ENCODE assay signal across 8 mouse cellular contexts in the genomic region with DNA sequence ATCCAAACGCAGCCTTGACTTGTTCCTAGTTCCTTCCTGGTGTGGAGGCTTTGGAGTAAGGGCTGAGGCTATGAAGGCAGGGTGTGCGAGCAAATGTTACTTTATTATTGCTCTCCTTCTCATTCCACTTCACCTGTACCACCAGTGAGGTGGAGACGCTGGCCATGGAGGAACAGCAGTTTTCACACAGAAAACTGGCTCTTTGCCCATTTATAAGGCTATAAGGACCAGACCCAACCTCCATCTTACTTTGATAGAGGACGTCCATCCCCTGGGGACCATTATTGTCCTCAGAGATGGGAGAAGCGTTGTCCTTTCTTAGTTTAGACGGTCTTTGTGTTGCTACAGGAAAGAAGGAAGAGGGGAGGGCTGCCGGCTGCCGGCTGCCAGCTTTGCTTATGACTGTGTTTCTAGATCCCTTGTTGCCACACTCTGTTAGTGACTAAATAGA.
DNase-seq lines count a peak whose midpoint lies in the region; ATAC-seq and TF ChIP-seq lines count a peak whose summit lies in the region.

No protein-coding gene starts in this region.

- H3K27ac ChIP-seq in heart, embryonic 12.5 days (ENCODE audit: poor library complexity, severe bottlenecking): peak overlapping the region; percentile 34
- H3K27ac ChIP-seq in heart, embryonic 15.5 days: peak overlapping the region; percentile 23
- no peak overlapping the region for H3K27ac ChIP-seq in liver, embryonic 14.5 days

- no peak for DNase-seq in heart, adult 8-10 months (ENCODE audit: low spot score)
- peak; percentile 19 for DNase-seq in 3T3-L1 (ENCODE audit: low read depth, low spot score)
- DNase-seq in liver, embryonic 14.5 days (ENCODE audit: low read depth in 3 of 3, low spot score in 3 of 3): no peak
- DNase-seq in cerebellum, postnatal 4 days (ENCODE audit: low spot score in 2 of 2): no peak
- DNase-seq in spleen, postnatal 10 days (ENCODE audit: low spot score in 2 of 2): no peak
- DNase-seq in cerebellum, adult 9-11 months: no peak

- H3K4me1 ChIP-seq in heart, embryonic 12.5 days (replicated peaks): peaks cover 39% of the 10 kb centered on the region
- H3K4me1 ChIP-seq in heart, embryonic 15.5 days (replicated peaks): peaks cover 45% of the 10 kb centered on the region
- no peaks in the 10 kb centered on the region for H3K4me1 ChIP-seq in liver, embryonic 14.5 days (replicated peaks; ENCODE audit: control insufficient read depth in 2 of 2, insufficient read depth in 2 of 2, low read length in 1 of 2)

- no peaks in the 10 kb centered on the region for H3K9me3 ChIP-seq in heart, embryonic 12.5 days (replicated peaks)
- H3K9me3 ChIP-seq in heart, embryonic 15.5 days (replicated peaks): no peaks in the 10 kb centered on the region
- no peaks in the 10 kb centered on the region for H3K9me3 ChIP-seq in liver, embryonic 14.5 days (ENCODE audit: control insufficient read depth, low read length)

- H3K4me3 ChIP-seq in heart, embryonic 12.5 days: peak overlapping the region; percentile 34
- H3K4me3 ChIP-seq in heart, embryonic 15.5 days: peak overlapping the region; percentile 36
- H3K4me3 ChIP-seq in liver, embryonic 14.5 days (ENCODE audit: insufficient read depth in 1 of 2, low read depth in 2 of 2, low read length in 2 of 2): no peak overlapping the region

- peak overlapping the region; percentile 60 for H3K4me2 ChIP-seq in heart, embryonic 12.5 days
- H3K4me2 ChIP-seq in heart, embryonic 15.5 days: peak overlapping the region; percentile 57
- H3K4me2 ChIP-seq in liver, embryonic 14.5 days (ENCODE audit: low read depth): peak overlapping the region; percentile 33

- H3K9ac ChIP-seq in heart, embryonic 12.5 days: peak overlapping the region; percentile 56
- H3K9ac ChIP-seq in heart, embryonic 15.5 days: peak overlapping the region; percentile 35; the same call in 1 of the 2 replicates
- no peak overlapping the region for H3K9ac ChIP-seq in liver, embryonic 14.5 days (replicated peaks)

- TF ChIP-seq CTCF in liver, embryonic 14.5 days (IDR thresholded peaks at IDR 0.05; ENCODE audit: low read depth): no peak

- ATAC-seq in heart, embryonic 12.5 days (ENCODE audit: insufficient number of reproducible peaks, low FRiP score): no peak
- ATAC-seq in heart, embryonic 15.5 days (replicated peaks; ENCODE audit: insufficient number of reproducible peaks, insufficient read depth, low FRiP score, low read depth): no peak
- ATAC-seq in liver, embryonic 14.5 days (ENCODE audit: insufficient read depth): no peak

- H3K27me3 ChIP-seq in heart, embryonic 12.5 days (replicated peaks): no peaks in the 10 kb centered on the region
- H3K27me3 ChIP-seq in heart, embryonic 15.5 days: no peaks in the 10 kb centered on the region
- no peaks in the 10 kb centered on the region; the same call in 1 of the 2 replicates for H3K27me3 ChIP-seq in liver, embryonic 14.5 days (ENCODE audit: control insufficient read depth, insufficient read depth, low read length)

- WGBS in heart, embryonic 12.5 days: 61% methylated on average over 8 of the region's 8 CpGs
- WGBS in heart, embryonic 15.5 days: 59% methylated on average over 8 of the region's 8 CpGs
- WGBS in liver, embryonic 14.5 days (ENCODE audit: insufficient replicate concordance): 41% methylated on average over 8 of the region's 8 CpGs

- H3K36me3 ChIP-seq in heart, embryonic 12.5 days: no peaks in the 10 kb centered on the region
- no peaks in the 10 kb centered on the region for H3K36me3 ChIP-seq in heart, embryonic 15.5 days
- H3K36me3 ChIP-seq in liver, embryonic 14.5 days (replicated peaks; ENCODE audit: control insufficient read depth, insufficient read depth, low read depth): no peaks in the 10 kb centered on the region

- no peak for TF ChIP-seq EP300 in liver, embryonic 14.5 days (IDR thresholded peaks at IDR 0.05; ENCODE audit: low read depth)

Comparison
In these comparisons a context has a peak if more than half of its experiments do, and no peak if none do; other contexts are left out.
1. H3K4me3 ChIP-seq: peak in heart, embryonic 12.5 days (single experiment) and heart, embryonic 15.5 days (single experiment); none in liver, embryonic 14.5 days (0 of 2).
2. Peak in every context shown above with its lines, with median percentiles within 50 percentile points of each other: H3K4me2 ChIP-seq.